Mouse (Mus musculus) forebrain, postnatal 0 days (tissue): ENCODE measurements around the gene Lyrm7. TPM values are rescaled to one million over a fixed set of nuclear protein-coding genes. Genes with fewer than 3 reads are reported as not detected.

Experiments
- ATAC-seq: fragments of 200-750 bp; cut with Nextera tagmentation; 2 replicates; pipeline ENCODE4 v1.8.0; 2017; ENCODE audit warnings: mild to moderate bottlenecking, moderate library complexity
- DNase-seq: peaks from one replicate; pipeline ENCODE4 v3.0.0-alpha.2; 2015
- H3K27ac ChIP-seq: fragments of 300-500 bp; sonication (generic); 2 replicates; pipeline ENCODE4 v1.5.1; 2014; ENCODE audit warnings: low read depth, mild to moderate bottlenecking, antibody characterized with exemption, low read length, moderate library complexity, mixed read lengths
- H3K27me3 ChIP-seq: fragments of 300-500 bp; sonication (generic); 2 replicates; pipeline ENCODE4 v1.6.1; 2014; ENCODE audit warnings: mild to moderate bottlenecking, low read length, mixed read lengths; ENCODE audit not compliant: insufficient read depth
- H3K36me3 ChIP-seq: fragments of 300-500 bp; sonication (generic); 2 replicates; pipeline ENCODE4 v1.6.1; 2014; ENCODE audit warnings: mild to moderate bottlenecking, moderate library complexity; ENCODE audit not compliant: insufficient read depth
- H3K4me1 ChIP-seq: fragments of 300-500 bp; sonication (generic); 2 replicates; pipeline ENCODE4 v1.6.1; 2014; ENCODE audit warnings: antibody characterized with exemption; ENCODE audit not compliant: insufficient read depth
- H3K4me2 ChIP-seq: fragments of 300-500 bp; sonication (generic); 2 replicates; pipeline ENCODE4 v1.6.1; 2014; ENCODE audit warnings: low read depth, mild to moderate bottlenecking, moderate library complexity
- H3K4me3 ChIP-seq: fragments of 300-500 bp; sonication (generic); 2 replicates; pipeline ENCODE4 v1.5.1; 2014; ENCODE audit warnings: low read depth, low read length, mixed read lengths
- H3K9ac ChIP-seq: fragments of 300-500 bp; sonication (generic); 2 replicates; pipeline ENCODE4 v1.6.1; 2014; ENCODE audit warnings: mild to moderate bottlenecking
- H3K9me3 ChIP-seq: fragments of 300-500 bp; sonication (generic); 2 replicates; pipeline ENCODE4 v1.6.1; 2016; ENCODE audit warnings: low read length
- CTCF ChIP-seq: sonication (generic); IDR thresholded peaks from 2 replicates; pipeline ENCODE4 v1.5.1; 2016; ENCODE audit warnings: antibody characterized with exemption, control low read depth, low read depth
- WGBS: fragments of 180-500 bp; shearing (Covaris S2); extraction: QIAGEN DNeasy Blood & Tissue Kit; methylation state at CpG from one replicate; pipeline ENCODE4 v1.1.7; 2014; 5-methylcytosine and 5-hydroxymethylcytosine counted together
- polyA plus RNA-seq: library from polyadenylated mRNA; unstranded; fragments of >200 nt; fragmentation: Nextera tagmentation; extraction: Ambion mirVana; gene quantifications from 2 replicates; pipeline ENCODE4 v1.2.1, GENCODE M21; 2015
- total RNA-seq: library from RNA; depleted of rRNA; stranded (reverse); fragments of >200 nt; gene quantifications from 2 replicates; pipeline ENCODE4 v1.2.3, GENCODE M21; 2014; rRNA removed

Lyrm7 gene
- total RNA-seq (4.0 and 7.1 TPM in 2 replicates), polyA plus RNA-seq (11.3 and 12.2 TPM in 2 replicates)

DNA sequence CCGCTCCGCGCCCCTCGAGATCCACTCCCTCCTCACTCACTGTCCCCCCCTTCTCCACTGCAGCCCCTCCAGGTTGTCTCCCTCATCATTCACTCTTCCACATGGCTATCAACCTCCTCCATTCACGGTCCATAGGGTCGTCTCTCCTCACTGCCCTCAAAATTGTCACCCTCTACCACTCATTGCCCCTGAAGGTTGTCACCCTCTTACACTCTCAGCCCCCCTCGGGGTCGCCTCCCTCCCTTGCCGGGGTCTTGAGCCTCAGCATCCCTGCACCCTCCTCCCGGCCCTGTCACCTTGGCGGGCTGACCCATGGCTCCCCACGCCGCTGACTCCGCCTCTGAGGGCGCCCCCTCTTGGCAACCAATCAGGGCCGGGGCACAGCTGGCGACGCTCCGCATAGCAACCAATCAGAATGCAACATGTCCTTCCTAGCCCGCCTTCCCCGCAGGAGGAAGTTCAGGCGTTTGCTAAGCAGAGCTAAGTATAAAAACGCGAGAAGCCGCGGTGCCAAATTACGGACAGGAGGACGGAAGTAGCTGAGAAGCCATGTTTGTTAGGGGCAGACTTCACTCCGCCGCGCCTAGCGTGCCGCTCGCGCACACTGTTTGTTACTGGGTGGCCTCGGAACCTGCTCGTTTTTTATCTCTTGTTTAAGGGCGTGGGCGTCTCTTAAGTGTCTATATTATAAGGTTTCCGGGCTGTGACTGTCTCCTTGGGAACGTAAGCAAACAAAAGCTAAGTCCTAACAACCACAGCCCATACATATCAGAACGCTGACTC is at the start of gene Lyrm7:
Lyrm7 (minus strand) TSS at position 661 of the 783 bp plus-strand sequence.
- Histone ChIP-seq H3K27ac (peak within 1 kb of the TSS; percentile 87), H3K4me2 (peak within 1 kb of the TSS; percentile 63), H3K36me3 (no peaks in the 10 kb centered on the region), H3K9me3 (no peaks in the 10 kb centered on the region), H3K27me3 (no peaks in the 10 kb centered on the region), H3K4me3 (peak within 1 kb of the TSS; percentile 57), H3K9ac (peak within 1 kb of the TSS; percentile 69), H3K4me1 (no peaks in the 10 kb centered on the region)
- DNase-seq (peak; percentile 99), ATAC-seq (peak; percentile 98)
- TF ChIP-seq CTCF = peak; percentile 35; the same call in 1 of the 2 replicates
- WGBS = under 1% methylated on average over 42 of the region's 42 CpGs

DNA sequence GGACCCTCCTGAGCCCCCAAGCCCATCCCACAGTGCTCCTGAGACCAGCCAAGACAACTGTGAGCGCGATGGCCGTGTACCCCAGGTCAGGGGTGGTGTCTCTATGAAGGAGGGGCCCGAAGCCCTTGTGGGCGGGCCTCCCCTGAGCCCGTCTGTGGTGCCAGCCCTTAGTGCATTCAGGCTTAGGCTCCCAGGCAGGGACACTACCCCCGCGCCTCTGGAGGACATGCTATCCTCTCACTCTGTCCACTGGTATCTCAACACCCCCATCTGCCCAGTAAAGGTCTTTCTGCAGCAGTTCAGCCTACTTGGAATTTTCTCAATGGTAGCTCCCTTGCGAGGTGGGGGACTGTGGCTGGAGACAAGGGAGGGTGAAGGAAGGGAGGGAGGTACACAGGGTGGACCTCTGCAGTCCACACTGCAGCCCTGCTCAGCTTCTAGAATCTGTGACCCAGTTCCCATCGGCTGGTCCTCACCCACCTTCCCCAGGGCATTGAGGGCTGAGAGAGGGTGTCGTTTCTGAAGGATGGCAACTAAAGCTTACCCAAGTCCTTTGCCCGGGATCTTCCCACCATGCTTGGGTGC is 49.5 kb upstream of the Lyrm7 start:
- no peak for TF ChIP-seq CTCF
- DNase-seq (no peak), ATAC-seq (no peak)
- 87% methylated on average over 12 of the region's 12 CpGs for WGBS
- H3K4me3 ChIP-seq = no peak overlapping the region
- no peaks in the 10 kb centered on the region for H3K27me3 ChIP-seq
- no peak overlapping the region for H3K4me2 ChIP-seq
- no peak overlapping the region for H3K27ac ChIP-seq
- H3K9me3 ChIP-seq = no peaks in the 10 kb centered on the region
- H3K36me3 ChIP-seq = peaks cover 11% of the 10 kb centered on the region; the same call in 1 of the 2 replicates
- H3K9ac ChIP-seq = no peak overlapping the region
- no peaks in the 10 kb centered on the region for H3K4me1 ChIP-seq

DNA sequence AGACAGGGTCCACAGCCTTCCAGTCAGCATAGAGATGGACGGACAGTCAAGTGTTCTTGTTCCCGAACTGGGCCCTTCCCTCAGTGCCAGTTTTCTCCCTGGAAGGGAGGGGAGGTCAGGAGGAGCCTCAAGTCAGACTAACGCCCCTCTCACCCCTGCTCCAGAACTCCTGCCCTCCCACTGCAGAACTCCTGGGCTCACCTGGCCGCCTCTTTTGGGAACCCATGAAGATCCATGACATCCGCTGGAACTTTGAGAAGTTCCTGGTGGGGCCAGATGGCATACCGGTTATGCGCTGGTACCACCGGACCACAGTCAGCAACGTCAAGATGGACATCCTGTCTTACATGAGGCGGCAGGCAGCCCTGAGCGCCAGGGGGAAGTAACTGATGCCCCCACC is 48.6 kb upstream of the Lyrm7 start:
- H3K4me2 ChIP-seq = no peak overlapping the region
- H3K36me3 ChIP-seq = peaks cover 9% of the 10 kb centered on the region; the same call in 1 of the 2 replicates
- no peaks in the 10 kb centered on the region for H3K27me3 ChIP-seq
- TF ChIP-seq CTCF = no peak
- H3K4me1 ChIP-seq = no peaks in the 10 kb centered on the region
- H3K27ac ChIP-seq = no peak overlapping the region
- H3K4me3 ChIP-seq = no peak overlapping the region
- DNase-seq (no peak), ATAC-seq (no peak)
- WGBS = 94% methylated on average over 11 of the region's 11 CpGs
- H3K9ac ChIP-seq = no peak overlapping the region
- H3K9me3 ChIP-seq = no peaks in the 10 kb centered on the region

DNA sequence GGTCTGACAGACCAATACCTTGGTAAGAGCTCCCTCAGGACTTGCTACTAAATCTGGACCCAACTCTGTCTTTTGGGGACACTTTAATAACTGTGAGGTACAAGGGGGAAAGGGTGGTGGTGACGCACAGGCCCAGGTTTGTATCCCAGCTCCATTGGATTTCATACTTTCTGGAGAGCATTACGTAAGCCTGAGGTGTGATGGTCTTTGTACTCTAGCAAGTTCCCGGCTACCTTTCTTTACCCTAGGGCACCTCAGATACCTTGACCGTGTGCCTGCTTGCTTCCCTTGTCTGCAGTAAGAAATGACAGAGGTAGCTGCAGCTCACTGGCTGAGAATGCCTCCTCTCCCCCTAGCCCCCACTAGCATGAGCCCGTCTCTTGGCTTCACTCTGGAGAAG is 46.5 kb upstream of the Lyrm7 start:
- H3K4me2 ChIP-seq = no peak overlapping the region
- H3K27ac ChIP-seq = no peak overlapping the region
- no peak for ATAC-seq
- H3K4me3 ChIP-seq = no peak overlapping the region
- H3K9ac ChIP-seq = no peak overlapping the region
- 91% methylated on average over 5 of the region's 5 CpGs for WGBS
- H3K27me3 ChIP-seq = no peaks in the 10 kb centered on the region
- DNase-seq = no peak
- H3K4me1 ChIP-seq = no peaks in the 10 kb centered on the region
- H3K36me3 ChIP-seq = 0 out of 2 replicates have a peak, but pooled peaks cover 4% of the 10 kb centered on the region
- no peaks in the 10 kb centered on the region for H3K9me3 ChIP-seq
- TF ChIP-seq CTCF = no peak

DNA sequence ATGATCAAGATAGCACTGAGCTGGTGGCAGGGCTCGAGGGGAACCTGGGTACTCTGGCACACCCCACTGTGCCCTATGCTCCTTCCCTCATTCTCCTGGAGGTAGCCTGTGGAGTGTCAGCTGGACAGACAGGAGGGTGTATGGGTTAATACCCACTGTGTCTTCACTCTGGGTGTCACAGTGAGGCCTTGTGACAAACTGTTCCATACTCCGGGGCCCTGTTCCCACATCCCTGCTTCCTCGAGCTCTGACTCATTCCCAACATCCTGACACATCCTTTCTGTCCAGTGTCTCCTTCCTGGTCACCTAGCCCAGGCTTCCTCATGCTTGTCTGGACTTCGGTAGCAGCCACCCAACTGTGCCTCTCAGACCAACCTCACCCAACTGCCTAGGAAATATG is 45.8 kb upstream of the Lyrm7 start:
- no peaks in the 10 kb centered on the region for H3K9me3 ChIP-seq
- ATAC-seq (no peak), DNase-seq (no peak)
- H3K4me2 ChIP-seq = no peak overlapping the region
- H3K36me3 ChIP-seq = 0 out of 2 replicates have a peak, but pooled peaks cover 4% of the 10 kb centered on the region
- H3K4me1 ChIP-seq = no peaks in the 10 kb centered on the region
- 77% methylated on average over 4 of the region's 4 CpGs for WGBS
- TF ChIP-seq CTCF = no peak
- no peak overlapping the region for H3K9ac ChIP-seq
- no peaks in the 10 kb centered on the region for H3K27me3 ChIP-seq
- H3K27ac ChIP-seq = no peak overlapping the region
- no peak overlapping the region for H3K4me3 ChIP-seq

DNA sequence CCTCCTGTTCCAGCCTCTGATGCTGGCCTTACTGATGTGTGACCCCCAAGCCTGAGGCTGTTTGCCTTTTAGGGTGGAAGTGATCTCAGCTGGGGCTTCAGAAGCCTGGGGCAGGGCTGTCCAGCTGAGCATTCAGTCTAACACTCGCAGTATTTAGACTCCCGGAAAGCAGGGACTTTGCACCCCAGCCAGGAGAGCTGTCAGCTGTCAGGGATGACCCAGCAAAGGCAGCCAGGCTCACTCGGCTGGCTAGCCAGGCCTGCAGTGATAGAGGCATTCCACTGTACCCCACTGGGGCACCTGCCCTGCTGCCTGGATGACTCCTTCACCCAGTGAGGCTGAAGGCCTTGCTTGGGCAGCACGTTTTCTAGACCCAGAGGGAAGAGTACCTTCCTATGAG is 45.2 kb upstream of the Lyrm7 start:
- no peak for TF ChIP-seq CTCF
- WGBS = 68% methylated on average over 4 of the region's 4 CpGs
- H3K36me3 ChIP-seq = 0 out of 2 replicates have a peak, but pooled peaks cover 4% of the 10 kb centered on the region
- H3K27me3 ChIP-seq = no peaks in the 10 kb centered on the region
- H3K4me2 ChIP-seq = no peak overlapping the region
- no peak overlapping the region for H3K4me3 ChIP-seq
- no peaks in the 10 kb centered on the region for H3K4me1 ChIP-seq
- H3K9me3 ChIP-seq = no peaks in the 10 kb centered on the region
- DNase-seq (no peak), ATAC-seq (no peak)
- H3K9ac ChIP-seq = no peak overlapping the region
- no peak overlapping the region for H3K27ac ChIP-seq

DNA sequence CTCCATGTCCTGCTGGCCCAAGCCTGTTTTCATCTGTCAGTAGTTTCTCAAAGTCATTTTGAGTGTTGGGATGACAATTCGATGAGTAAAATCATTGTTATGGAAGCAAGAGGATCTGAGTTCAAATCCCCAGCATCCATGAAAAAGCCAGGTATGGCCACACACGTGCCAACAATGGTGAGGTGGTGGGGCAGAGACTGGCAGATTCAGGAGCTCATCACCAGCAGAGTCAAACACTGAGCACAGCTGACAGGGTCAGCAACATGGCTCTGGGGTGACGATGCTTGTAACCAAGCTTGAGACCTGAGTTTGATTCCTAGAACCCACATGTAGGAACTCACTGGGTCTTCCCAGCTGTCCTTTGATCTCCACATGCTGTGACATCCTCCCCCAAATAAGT is 44.4 kb upstream of the Lyrm7 start:
- H3K27me3 ChIP-seq = no peaks in the 10 kb centered on the region
- H3K4me3 ChIP-seq = no peak overlapping the region
- no peak for TF ChIP-seq CTCF
- no peak overlapping the region for H3K27ac ChIP-seq
- no peak for ATAC-seq
- no peaks in the 10 kb centered on the region for H3K4me1 ChIP-seq
- 81% methylated on average over 3 of the region's 3 CpGs for WGBS
- H3K9ac ChIP-seq = no peak overlapping the region
- H3K9me3 ChIP-seq = no peaks in the 10 kb centered on the region
- no peak overlapping the region for H3K4me2 ChIP-seq
- DNase-seq = no peak
- no peaks in the 10 kb centered on the region for H3K36me3 ChIP-seq
